Mouse (Mus musculus): ENCODE results near the gene Lipa.

GRCm38 (mm10) chr19:34493859-34494258 is 33.4 kb downstream of the Lipa start:
- TF ChIP-seq CTCF (IDR thresholded peaks at IDR 0.05; ENCODE audit: extremely low read depth, insufficient read depth, insufficient read length, insufficient replicate concordance) (no peak), POLR2A (IDR thresholded peaks at IDR 0.05; ENCODE audit: low read depth, low read length) (no peak)
